Mouse (Mus musculus): ENCODE results near the gene Kctd2. TPM values are rescaled to one million over a fixed set of nuclear protein-coding genes. Genes with fewer than 3 reads are reported as not detected.
"Not testable (repeated sequence)": the region's sequence is repeated elsewhere in the genome, so short reads cannot be mapped to it uniquely, and the experiment has no call there.

The Kctd2 gene
- polyA plus RNA-seq, 1 experiment from 2014 or later: 5.7 TPM

- H3K9me3 ChIP-seq (ENCODE audit: control insufficient read depth, low read length): no peaks in the 10 kb centered on the region
- no peak overlapping the region for H3K9ac ChIP-seq (ENCODE audit: low read depth, low read length)
- WGBS: 87% methylated on average over 4 of the region's 4 CpGs
- H3K36me3 ChIP-seq (ENCODE audit: control insufficient read depth, insufficient read depth, low read length): no peaks in the 10 kb centered on the region
- peaks cover 14% of the 10 kb centered on the region for H3K4me1 ChIP-seq (ENCODE audit: control insufficient read depth, insufficient read depth, low read depth, low read length)
- no peak overlapping the region for H3K4me3 ChIP-seq (ENCODE audit: low read length)
- peaks cover 4% of the 10 kb centered on the region for H3K27me3 ChIP-seq (replicated peaks; ENCODE audit: control insufficient read depth, insufficient read depth, low read length)
- no peak overlapping the region for H3K27ac ChIP-seq (ENCODE audit: low read depth, low read length)
- no peak for ATAC-seq
- H3K4me2 ChIP-seq (ENCODE audit: low read length): no peak overlapping the region
Observed at GRCm38 (mm10) chr11:115377254-115377653, 42.7 kb upstream of the Kctd2 start.

- no peak for ATAC-seq
- H3K9me3 ChIP-seq (ENCODE audit: control insufficient read depth, low read length): no peaks in the 10 kb centered on the region
- no peak overlapping the region for H3K4me2 ChIP-seq (ENCODE audit: low read length)
- H3K36me3 ChIP-seq (ENCODE audit: control insufficient read depth, insufficient read depth, low read length): no peaks in the 10 kb centered on the region
- WGBS: 87% methylated on average over 7 of the region's 7 CpGs
- H3K27ac ChIP-seq (ENCODE audit: low read depth, low read length): no peak overlapping the region
- no peak overlapping the region for H3K4me3 ChIP-seq (ENCODE audit: low read length)
- H3K9ac ChIP-seq (ENCODE audit: low read depth, low read length): no peak overlapping the region
- H3K27me3 ChIP-seq (replicated peaks; ENCODE audit: control insufficient read depth, insufficient read depth, low read length): peaks cover 4% of the 10 kb centered on the region
- peaks cover 16% of the 10 kb centered on the region for H3K4me1 ChIP-seq (ENCODE audit: control insufficient read depth, insufficient read depth, low read depth, low read length)
Observed at GRCm38 (mm10) chr11:115377854-115378253, 42.1 kb upstream of the Kctd2 start.

- Histone ChIP-seq H3K9me3 (ENCODE audit: control insufficient read depth, low read length) (no peaks in the 10 kb centered on the region), H3K4me3 (ENCODE audit: low read length) (peak overlapping the region; percentile 92), H3K4me2 (ENCODE audit: low read length) (peak overlapping the region; percentile 81), H3K36me3 (ENCODE audit: control insufficient read depth, insufficient read depth, low read length) (no peaks in the 10 kb centered on the region), H3K27ac (ENCODE audit: low read depth, low read length) (0 out of 2 replicates have a peak overlapping the region, but pooled peaks have one; percentile 3), H3K4me1 (ENCODE audit: control insufficient read depth, insufficient read depth, low read depth, low read length) (peaks cover 30% of the 10 kb centered on the region), H3K27me3 (replicated peaks; ENCODE audit: control insufficient read depth, insufficient read depth, low read length) (no peaks in the 10 kb centered on the region), H3K9ac (ENCODE audit: low read depth, low read length) (no peak overlapping the region)
- ATAC-seq: no peak
- 15% methylated on average over 9 of the region's 9 CpGs for WGBS
Observed at GRCm38 (mm10) chr11:115381276-115381675, 38.7 kb upstream of the Kctd2 start.

GRCm38 (mm10) chr11:115381743-115382539 is 38.0 kb upstream of the Kctd2 start, which contains the start of gene Cdr2l:
Cdr2l (plus strand) TSS chr11:115381916.
- Histone ChIP-seq H3K27me3 (replicated peaks; ENCODE audit: control insufficient read depth, insufficient read depth, low read length) (no peaks in the 10 kb centered on the region), H3K4me1 (ENCODE audit: control insufficient read depth, insufficient read depth, low read depth, low read length) (peaks cover 30% of the 10 kb centered on the region), H3K4me2 (ENCODE audit: low read length) (peak within 1 kb of the TSS; percentile 81), H3K27ac (ENCODE audit: low read depth, low read length) (peak within 1 kb of the TSS; percentile 94), H3K9ac (ENCODE audit: low read depth, low read length) (peak within 1 kb of the TSS; percentile 100), H3K36me3 (ENCODE audit: control insufficient read depth, insufficient read depth, low read length) (no peaks in the 10 kb centered on the region), H3K4me3 (ENCODE audit: low read length) (peak within 1 kb of the TSS; percentile 92), H3K9me3 (ENCODE audit: control insufficient read depth, low read length) (no peaks in the 10 kb centered on the region)
- under 1% methylated on average over 46 of the region's 76 CpGs for WGBS
- ATAC-seq: peak; percentile 92

- peak overlapping the region; percentile 81 for H3K4me2 ChIP-seq (ENCODE audit: low read length)
- peak overlapping the region; percentile 94 for H3K27ac ChIP-seq (ENCODE audit: low read depth, low read length)
- H3K4me3 ChIP-seq (ENCODE audit: low read length): peak overlapping the region; percentile 92
- ATAC-seq: no peak
- H3K9ac ChIP-seq (ENCODE audit: low read depth, low read length): peak overlapping the region; percentile 100
- no peaks in the 10 kb centered on the region for H3K27me3 ChIP-seq (replicated peaks; ENCODE audit: control insufficient read depth, insufficient read depth, low read length)
- H3K36me3 ChIP-seq (ENCODE audit: control insufficient read depth, insufficient read depth, low read length): no peaks in the 10 kb centered on the region
- 13% methylated on average over 5 of the region's 5 CpGs for WGBS
- H3K9me3 ChIP-seq (ENCODE audit: control insufficient read depth, low read length): no peaks in the 10 kb centered on the region
- peaks cover 30% of the 10 kb centered on the region for H3K4me1 ChIP-seq (ENCODE audit: control insufficient read depth, insufficient read depth, low read depth, low read length)
Observed at GRCm38 (mm10) chr11:115382891-115383290, 37.0 kb upstream of the Kctd2 start.

- H3K9ac ChIP-seq (ENCODE audit: low read depth, low read length): peak overlapping the region; percentile 100
- H3K4me1 ChIP-seq (ENCODE audit: control insufficient read depth, insufficient read depth, low read depth, low read length): peaks cover 30% of the 10 kb centered on the region
- H3K4me2 ChIP-seq (ENCODE audit: low read length): peak overlapping the region; percentile 81
- peak overlapping the region; percentile 62 for H3K27ac ChIP-seq (ENCODE audit: low read depth, low read length)
- 32% methylated on average over 16 of the region's 16 CpGs for WGBS
- no peak for ATAC-seq
- H3K36me3 ChIP-seq (ENCODE audit: control insufficient read depth, insufficient read depth, low read length): no peaks in the 10 kb centered on the region
- H3K4me3 ChIP-seq (ENCODE audit: low read length): peak overlapping the region; percentile 92
- no peaks in the 10 kb centered on the region for H3K9me3 ChIP-seq (ENCODE audit: control insufficient read depth, low read length)
- no peaks in the 10 kb centered on the region for H3K27me3 ChIP-seq (replicated peaks; ENCODE audit: control insufficient read depth, insufficient read depth, low read length)
Observed at GRCm38 (mm10) chr11:115383701-115384474, 36.0 kb upstream of the Kctd2 start.

- no peak for ATAC-seq
- peak overlapping the region; percentile 81 for H3K4me2 ChIP-seq (ENCODE audit: low read length)
- peak overlapping the region; percentile 17; the same call in 1 of the 2 replicates for H3K9ac ChIP-seq (ENCODE audit: low read depth, low read length)
- no peaks in the 10 kb centered on the region for H3K9me3 ChIP-seq (ENCODE audit: control insufficient read depth, low read length)
- H3K4me3 ChIP-seq (ENCODE audit: low read length): no peak overlapping the region
- WGBS: 75% methylated on average over 5 of the region's 5 CpGs
- H3K27ac ChIP-seq (ENCODE audit: low read depth, low read length): peak overlapping the region; percentile 62
- peaks cover 30% of the 10 kb centered on the region for H3K4me1 ChIP-seq (ENCODE audit: control insufficient read depth, insufficient read depth, low read depth, low read length)
- no peaks in the 10 kb centered on the region for H3K36me3 ChIP-seq (ENCODE audit: control insufficient read depth, insufficient read depth, low read length)
- H3K27me3 ChIP-seq (replicated peaks; ENCODE audit: control insufficient read depth, insufficient read depth, low read length): no peaks in the 10 kb centered on the region
Observed at GRCm38 (mm10) chr11:115384587-115384986, 35.3 kb upstream of the Kctd2 start.

GRCm38 (mm10) chr11:115386859-115387258 is 33.1 kb upstream of the Kctd2 start:
- H3K9ac ChIP-seq (ENCODE audit: low read depth, low read length); H3K4me3 ChIP-seq (ENCODE audit: low read length); H3K27me3 ChIP-seq (replicated peaks; ENCODE audit: control insufficient read depth, insufficient read depth, low read length); H3K9me3 ChIP-seq (ENCODE audit: control insufficient read depth, low read length); H3K4me2 ChIP-seq (ENCODE audit: low read length); H3K27ac ChIP-seq (ENCODE audit: low read depth, low read length); ATAC-seq: not testable (repeated sequence)
- Histone ChIP-seq H3K4me1 (ENCODE audit: control insufficient read depth, insufficient read depth, low read depth, low read length) (peaks cover 28% of the 10 kb centered on the region), H3K36me3 (ENCODE audit: control insufficient read depth, insufficient read depth, low read length) (peaks cover 12% of the 10 kb centered on the region)
- WGBS: 87% methylated on average over 3 of the region's 3 CpGs

- Histone ChIP-seq H3K27me3 (replicated peaks; ENCODE audit: control insufficient read depth, insufficient read depth, low read length) (no peaks in the 10 kb centered on the region), H3K4me1 (ENCODE audit: control insufficient read depth, insufficient read depth, low read depth, low read length) (no peaks in the 10 kb centered on the region), H3K9ac (ENCODE audit: low read depth, low read length) (no peak overlapping the region), H3K9me3 (ENCODE audit: control insufficient read depth, low read length) (no peaks in the 10 kb centered on the region), H3K27ac (ENCODE audit: low read depth, low read length) (no peak overlapping the region), H3K36me3 (ENCODE audit: control insufficient read depth, insufficient read depth, low read length) (peaks cover 30% of the 10 kb centered on the region), H3K4me3 (ENCODE audit: low read length) (no peak overlapping the region), H3K4me2 (ENCODE audit: low read length) (no peak overlapping the region)
- 89% methylated on average over 7 of the region's 7 CpGs for WGBS
- ATAC-seq: no peak
Observed at GRCm38 (mm10) chr11:115391358-115391757, 28.6 kb upstream of the Kctd2 start.
